Mouse (Mus musculus) liver, postnatal 0 days (tissue): Measurements from ENCODE around the gene Mtg2. TPM values are rescaled to one million over a fixed set of nuclear protein-coding genes. Genes with fewer than 3 reads are reported as not detected.
A peak's percentile ranks its signal among the peaks of the same experiment; 100 is the strongest.

Experiments
- ATAC-seq: fragments of 200-750 bp; cut with Nextera tagmentation; 2 replicates; pipeline ENCODE4 v1.8.0; 2017; ENCODE audit warnings: mild to moderate bottlenecking, moderate library complexity
- DNase-seq: peaks from one replicate; pipeline ENCODE4 v3.0.0-alpha.2; 2016
- H3K27ac ChIP-seq: fragments of 300-500 bp; sonication (generic); 2 replicates; pipeline ENCODE4 v1.5.1; 2014; ENCODE audit warnings: antibody characterized with exemption, moderate library complexity, mild to moderate bottlenecking, low read depth
- H3K27me3 ChIP-seq: fragments of 300-500 bp; sonication (generic); 2 replicates; pipeline ENCODE4 v1.6.1; 2014; ENCODE audit warnings: low read length, control low read depth, mixed read lengths; ENCODE audit not compliant: insufficient read depth
- H3K36me3 ChIP-seq: fragments of 300-500 bp; sonication (generic); replicated peaks from 2 replicates; pipeline ENCODE4 v1.6.1; 2014; ENCODE audit warnings: mild to moderate bottlenecking, control low read depth, low read length, moderate library complexity, mixed read lengths; ENCODE audit not compliant: insufficient read depth
- H3K4me1 ChIP-seq: fragments of 300-500 bp; sonication (generic); 2 replicates; pipeline ENCODE4 v1.6.1; 2014; ENCODE audit warnings: antibody characterized with exemption, mild to moderate bottlenecking, control low read depth; ENCODE audit not compliant: insufficient read depth
- H3K4me2 ChIP-seq: fragments of 300-500 bp; sonication (generic); 2 replicates; pipeline ENCODE4 v1.6.1; 2014; ENCODE audit warnings: low read depth, mild to moderate bottlenecking, low read length, moderate library complexity, mixed read lengths
- H3K4me3 ChIP-seq: fragments of 300-500 bp; sonication (generic); 2 replicates; pipeline ENCODE4 v1.5.1; 2014; ENCODE audit warnings: low read depth, low read length
- H3K9ac ChIP-seq: fragments of 300-500 bp; sonication (generic); replicated peaks from 2 replicates; pipeline ENCODE4 v1.6.1; 2014; ENCODE audit warnings: mild to moderate bottlenecking, moderate library complexity
- H3K9me3 ChIP-seq: fragments of 300-500 bp; sonication (generic); 2 replicates; pipeline ENCODE4 v1.6.1; 2016; ENCODE audit warnings: mild to moderate bottlenecking, control low read depth, low read length, mixed read lengths
- CTCF ChIP-seq: sonication (generic); IDR thresholded peaks from 2 replicates; pipeline ENCODE4 v1.5.1; 2016; ENCODE audit warnings: antibody characterized with exemption, low read depth
- EP300 ChIP-seq: IDR thresholded peaks from 2 replicates; pipeline ENCODE4 v1.6.1; 2016; ENCODE audit warnings: antibody characterized with exemption, low read depth, mild to moderate bottlenecking
- WGBS: fragments of 180-500 bp; shearing (Covaris S2); extraction: QIAGEN DNeasy Blood & Tissue Kit; methylation state at CpG from one replicate; pipeline ENCODE4 v1.1.7; 2014; ENCODE audit not compliant: insufficient replicate concordance; 5-methylcytosine and 5-hydroxymethylcytosine counted together
- polyA plus RNA-seq: library from polyadenylated mRNA; unstranded; fragments of >200 nt; fragmentation: Nextera tagmentation; extraction: Ambion mirVana; gene quantifications from 2 replicates; pipeline ENCODE4 v1.2.1, GENCODE M21; 2015

Gene Mtg2
- polyA plus RNA-seq, 1 experiment from 2014 or later = 9.8 TPM

DNA sequence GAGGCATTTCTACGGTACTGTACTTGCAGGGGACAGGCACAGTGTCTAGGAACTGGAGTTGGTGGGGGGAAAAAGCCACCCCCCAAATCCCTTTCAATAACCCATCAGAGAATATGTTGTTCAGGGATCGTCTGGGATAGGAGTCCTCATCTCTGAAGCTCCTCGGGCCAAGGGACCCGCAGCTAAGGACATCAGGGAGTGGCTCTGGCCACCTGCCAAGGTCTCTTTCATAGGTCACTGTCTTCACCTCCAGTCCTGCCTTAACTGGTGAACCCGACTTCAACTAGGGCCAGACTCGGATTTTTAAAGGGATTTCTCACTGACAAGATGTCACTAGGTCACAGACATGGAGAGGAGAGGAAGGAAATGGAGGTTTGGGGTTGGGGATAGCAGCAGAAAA lies 37.9 kb downstream of the Mtg2 start:
- 37% methylated on average over 6 of the region's 6 CpGs for WGBS
- no peak for TF ChIP-seq CTCF
- TF ChIP-seq EP300 = no peak
- Histone ChIP-seq H3K9ac (no peak overlapping the region), H3K36me3 (no peaks in the 10 kb centered on the region), H3K27ac (no peak overlapping the region), H3K4me3 (no peak overlapping the region), H3K9me3 (no peaks in the 10 kb centered on the region), H3K4me2 (no peak overlapping the region), H3K4me1 (peaks cover 12% of the 10 kb centered on the region), H3K27me3 (peaks cover 29% of the 10 kb centered on the region)
- DNase-seq = no peak
- no peak for ATAC-seq

DNA sequence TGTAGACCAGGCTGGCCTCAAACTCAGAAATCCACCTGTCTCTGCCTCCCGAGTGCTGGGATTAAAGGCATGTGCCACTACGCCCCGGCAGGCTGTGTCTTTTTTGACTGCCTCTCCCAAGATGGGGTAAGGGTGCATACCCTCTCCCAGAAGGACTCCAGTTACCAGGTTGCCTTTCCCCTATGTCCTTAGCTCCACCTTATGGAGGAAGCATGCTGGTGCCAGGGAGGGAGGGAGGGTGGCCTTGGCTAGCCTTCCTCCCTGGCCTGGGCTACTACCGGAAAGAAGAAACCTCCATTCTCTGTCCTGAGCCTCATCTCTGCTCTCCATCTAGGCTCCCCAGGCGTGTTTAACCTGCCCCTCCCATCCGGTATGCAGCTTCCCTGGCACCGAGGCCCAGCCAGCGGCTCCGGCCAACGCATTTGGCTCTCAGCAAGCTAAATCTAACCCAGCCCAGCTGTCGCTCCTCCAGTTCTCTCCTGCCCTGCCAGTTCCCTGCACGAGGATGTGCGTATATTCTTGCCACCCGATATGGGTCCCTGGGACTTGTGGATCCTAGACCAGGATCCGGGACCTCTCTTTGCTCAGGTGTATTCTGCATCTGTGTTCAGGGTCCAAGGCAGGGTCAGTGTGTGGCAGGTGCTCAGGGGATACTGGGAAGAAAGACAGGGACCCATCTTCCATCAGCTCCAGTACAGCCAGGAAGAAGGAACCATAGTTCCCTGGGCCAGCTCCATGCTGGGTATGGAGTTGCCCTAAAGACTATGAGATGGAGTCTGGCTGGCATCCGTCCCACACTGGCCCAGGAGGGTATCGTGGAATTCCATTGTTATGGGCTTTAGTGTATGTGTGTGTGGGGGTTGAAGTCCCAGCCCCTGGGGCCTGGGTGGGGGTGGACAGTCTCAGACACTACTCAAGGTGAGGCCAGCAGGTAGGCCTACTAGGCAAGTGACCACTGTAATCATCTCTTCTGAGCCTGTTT lies 43.8 kb downstream of the Mtg2 start:
- H3K9ac ChIP-seq = no peak overlapping the region
- no peak for ATAC-seq
- DNase-seq = no peak
- H3K27ac ChIP-seq = no peak overlapping the region
- 70% methylated on average over 17 of the region's 17 CpGs for WGBS
- no peak for TF ChIP-seq EP300
- no peak for TF ChIP-seq CTCF
- H3K4me3 ChIP-seq = no peak overlapping the region
- no peaks in the 10 kb centered on the region for H3K36me3 ChIP-seq
- H3K4me2 ChIP-seq = no peak overlapping the region
- peaks cover 17% of the 10 kb centered on the region for H3K4me1 ChIP-seq
- H3K27me3 ChIP-seq = 0 out of 2 replicates have a peak, but pooled peaks cover 2% of the 10 kb centered on the region
- no peaks in the 10 kb centered on the region for H3K9me3 ChIP-seq

DNA sequence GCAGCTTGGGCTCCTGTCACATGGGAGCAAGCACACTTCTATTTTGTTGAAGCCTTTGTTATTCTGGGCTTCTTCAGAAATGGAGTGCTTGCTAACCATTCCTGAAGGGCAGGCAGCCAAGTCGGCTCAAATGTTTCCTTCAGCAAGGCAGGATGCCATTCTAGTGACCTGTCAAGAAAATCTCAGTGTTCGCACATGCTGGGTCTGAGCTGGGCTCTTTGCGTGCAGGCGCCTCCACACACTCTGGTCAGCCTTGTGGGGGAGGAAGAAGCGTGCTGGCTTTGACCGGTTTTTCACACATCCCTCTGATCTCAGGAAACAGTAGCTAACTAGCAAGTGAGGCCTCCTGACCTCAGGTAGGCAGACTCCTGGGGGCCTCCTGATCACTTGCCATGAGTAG lies 44.9 kb downstream of the Mtg2 start:
- Histone ChIP-seq H3K9ac (no peak overlapping the region), H3K9me3 (no peaks in the 10 kb centered on the region), H3K27me3 (no peaks in the 10 kb centered on the region), H3K27ac (no peak overlapping the region), H3K4me3 (no peak overlapping the region), H3K36me3 (no peaks in the 10 kb centered on the region), H3K4me2 (no peak overlapping the region), H3K4me1 (peaks cover 24% of the 10 kb centered on the region)
- ATAC-seq (no peak), DNase-seq (no peak)
- TF ChIP-seq CTCF (no peak), EP300 (no peak)
- WGBS = 43% methylated on average over 6 of the region's 6 CpGs

DNA sequence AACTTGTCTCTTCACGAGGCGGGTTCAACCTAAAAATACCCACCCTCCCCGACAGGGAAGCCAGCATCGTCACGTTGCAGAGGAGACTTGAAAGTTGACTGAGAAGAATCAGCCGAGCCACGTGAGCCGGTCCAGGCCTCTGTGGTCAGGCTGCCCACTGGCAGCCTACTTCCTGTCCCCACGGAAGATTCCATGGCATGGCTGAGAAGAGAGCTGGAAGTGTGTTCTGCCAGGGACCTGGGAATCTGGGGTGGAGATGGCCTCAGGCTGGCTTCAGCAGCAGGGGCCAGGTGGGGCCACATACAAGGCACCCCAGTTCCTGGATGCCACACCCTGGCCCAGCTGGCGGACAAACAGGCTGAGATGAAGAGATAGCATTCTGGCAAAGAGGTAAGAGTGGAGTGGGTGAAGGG lies 45.7 kb downstream of the Mtg2 start:
- no peaks in the 10 kb centered on the region for H3K9me3 ChIP-seq
- H3K4me3 ChIP-seq = no peak overlapping the region
- 40% methylated on average over 10 of the region's 10 CpGs for WGBS
- no peak overlapping the region for H3K4me2 ChIP-seq
- H3K9ac ChIP-seq = no peak overlapping the region
- H3K4me1 ChIP-seq = peaks cover 30% of the 10 kb centered on the region
- TF ChIP-seq EP300 = no peak
- no peak for TF ChIP-seq CTCF
- DNase-seq = no peak
- H3K27ac ChIP-seq = no peak overlapping the region
- ATAC-seq = no peak
- H3K27me3 ChIP-seq = no peaks in the 10 kb centered on the region
- H3K36me3 ChIP-seq = no peaks in the 10 kb centered on the region

DNA sequence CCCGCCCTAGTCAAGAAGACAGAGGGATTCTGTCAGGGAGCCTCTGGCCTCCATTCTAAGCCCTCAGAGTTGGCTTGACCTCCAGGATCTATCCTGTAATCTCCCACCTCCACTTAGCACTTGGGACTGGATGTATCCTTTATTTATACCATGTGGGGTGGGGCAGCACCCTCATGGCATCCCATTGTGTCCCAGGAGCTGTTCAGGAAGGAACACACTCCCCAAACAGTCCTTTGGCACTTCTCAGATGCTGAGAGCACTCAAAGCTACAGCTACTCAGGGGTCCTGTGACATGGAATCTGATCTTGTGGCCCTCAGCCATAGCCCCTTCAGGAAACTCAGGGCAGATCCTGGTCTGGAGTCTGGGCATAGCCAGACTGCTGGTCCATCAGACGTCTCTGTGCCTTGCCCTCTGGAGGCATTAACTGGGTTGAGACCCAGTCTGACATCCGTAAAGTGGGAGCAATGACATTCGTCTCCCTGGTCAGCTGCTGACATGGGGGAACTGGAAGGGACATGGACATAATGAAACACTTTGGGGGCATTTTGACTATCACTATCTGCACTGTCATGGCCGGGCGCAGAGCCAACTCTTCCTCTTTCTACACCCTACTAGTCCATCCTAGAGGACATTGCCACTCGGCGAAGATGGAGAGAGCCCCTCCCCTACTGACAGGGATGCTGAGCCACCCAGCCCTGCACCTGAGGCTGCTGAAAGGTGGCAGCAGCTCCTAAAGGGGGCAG lies 46.5 kb downstream of the Mtg2 start:
- Histone ChIP-seq H3K27me3 (no peaks in the 10 kb centered on the region), H3K4me3 (no peak overlapping the region), H3K27ac (no peak overlapping the region), H3K36me3 (no peaks in the 10 kb centered on the region), H3K9ac (no peak overlapping the region), H3K4me2 (no peak overlapping the region), H3K9me3 (no peaks in the 10 kb centered on the region), H3K4me1 (peaks cover 30% of the 10 kb centered on the region)
- no peak for TF ChIP-seq EP300
- no peak for TF ChIP-seq CTCF
- DNase-seq (no peak), ATAC-seq (no peak)
- 61% methylated on average over 8 of the region's 8 CpGs for WGBS

DNA sequence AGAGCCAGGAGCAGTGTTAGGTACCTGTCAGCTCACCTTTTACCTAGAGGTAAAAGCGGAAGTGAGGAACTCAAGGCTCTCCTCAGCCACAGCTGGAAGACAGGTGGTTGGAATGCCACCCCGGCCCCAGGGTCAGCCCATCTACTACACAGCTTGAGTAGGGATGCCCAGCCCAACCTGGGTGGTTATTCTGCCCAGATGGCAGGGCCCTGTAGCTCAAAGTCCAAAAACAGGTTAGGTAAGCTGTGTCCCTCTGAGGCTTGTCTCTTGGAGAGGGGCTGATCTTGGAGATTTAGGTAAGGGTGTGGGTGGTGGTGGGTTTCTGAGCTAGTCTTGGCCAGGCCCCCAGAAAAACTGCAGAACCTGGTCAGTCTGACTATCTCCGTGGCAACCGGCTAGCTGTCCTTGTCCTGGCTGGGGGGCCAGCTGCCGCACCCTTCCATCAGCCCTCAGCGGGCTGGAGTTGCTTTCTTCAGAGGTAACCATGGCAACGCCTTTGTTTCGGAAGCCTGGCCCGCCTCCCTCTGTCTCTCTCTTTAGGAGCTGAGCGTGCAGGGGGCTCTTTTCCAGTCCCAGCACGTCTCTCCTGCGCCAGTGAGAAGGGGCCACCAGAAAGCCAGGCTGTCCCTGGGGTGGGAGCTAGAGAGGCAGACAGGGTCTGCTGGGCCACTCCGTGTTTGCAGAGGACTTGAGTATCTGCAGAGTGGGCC lies 47.3 kb downstream of the Mtg2 start:
- Histone ChIP-seq H3K4me1 (peaks cover 30% of the 10 kb centered on the region), H3K9me3 (no peaks in the 10 kb centered on the region), H3K9ac (no peak overlapping the region), H3K27me3 (no peaks in the 10 kb centered on the region), H3K4me3 (no peak overlapping the region), H3K27ac (no peak overlapping the region), H3K4me2 (peak overlapping the region; percentile 92; the same call in 1 of the 2 replicates), H3K36me3 (no peaks in the 10 kb centered on the region)
- TF ChIP-seq EP300 (no peak), CTCF (no peak)
- 14% methylated on average over 13 of the region's 13 CpGs for WGBS
- ATAC-seq = no peak
- DNase-seq = no peak
